In genomic region chr5:142818435-142819360, GRCm38 (mm10) we compare ENCODE assay signal across 8 mouse cellular contexts. TPM values are rescaled to one million over a fixed set of nuclear protein-coding genes. Genes with fewer than 3 reads are reported as not detected.
DNase-seq lines count a peak whose midpoint lies in the region; ATAC-seq and TF ChIP-seq lines count a peak whose summit lies in the region.

No protein-coding gene starts in this region.

- no peaks in the 10 kb centered on the region for H3K27me3 ChIP-seq in limb, embryonic 13.5 days
- no peaks in the 10 kb centered on the region for H3K27me3 ChIP-seq in midbrain, embryonic 15.5 days (replicated peaks)
- no peaks in the 10 kb centered on the region for H3K27me3 ChIP-seq in stomach, embryonic 15.5 days (replicated peaks)

- peaks cover 15% of the 10 kb centered on the region for H3K36me3 ChIP-seq in limb, embryonic 13.5 days
- no peaks in the 10 kb centered on the region for H3K36me3 ChIP-seq in midbrain, embryonic 15.5 days (replicated peaks)
- no peaks in the 10 kb centered on the region for H3K36me3 ChIP-seq in stomach, embryonic 15.5 days

- TF ChIP-seq CTCF in cortical plate, adult 2 months (IDR thresholded peaks at IDR 0.05; ENCODE audit: extremely low read depth, insufficient read depth, low read length), result no peak

- WGBS in limb, embryonic 13.5 days, result under 1% methylated on average over 43 of the region's 43 CpGs
- under 1% methylated on average over 43 of the region's 43 CpGs for WGBS in midbrain, embryonic 15.5 days
- under 1% methylated on average over 43 of the region's 43 CpGs for WGBS in stomach, embryonic 15.5 days

- no peak for TF ChIP-seq POLR2A in cortical plate, adult 2 months (IDR thresholded peaks at IDR 0.05; ENCODE audit: extremely low read depth, insufficient read depth, low read length)

- peaks cover under 1% of the 10 kb centered on the region; the same call in 1 of the 2 replicates for H3K4me1 ChIP-seq in cortical plate, adult 2 months (ENCODE audit: control insufficient read depth, insufficient read depth, low read length)
- peaks cover 8% of the 10 kb centered on the region for H3K4me1 ChIP-seq in limb, embryonic 13.5 days
- peaks cover 15% of the 10 kb centered on the region for H3K4me1 ChIP-seq in midbrain, embryonic 15.5 days
- H3K4me1 ChIP-seq in stomach, embryonic 15.5 days, result peaks cover 10% of the 10 kb centered on the region

- H3K4me3 ChIP-seq in cortical plate, adult 2 months (ENCODE audit: insufficient read depth, low read length), result peak overlapping the region; percentile 95
- H3K4me3 ChIP-seq in limb, embryonic 13.5 days, result peak overlapping the region; percentile 92
- peak overlapping the region; percentile 77 for H3K4me3 ChIP-seq in midbrain, embryonic 15.5 days
- H3K4me3 ChIP-seq in stomach, embryonic 15.5 days (replicated peaks), result peak overlapping the region; percentile 66

- DNase-seq in layer of hippocampus, adult 11-12 months (ENCODE audit: low spot score), result peak; percentile 67
- DNase-seq in layer of hippocampus, adult 9-10 months (ENCODE audit: low spot score), result no peak
- DNase-seq in heart, adult 18-20 months, result peak; percentile 85 to 88
- peak; percentile 92 for DNase-seq in kidney, adult 11 months

- ATAC-seq in limb, embryonic 13.5 days (ENCODE audit: low FRiP score, low read depth), result peak; percentile 4; the same call in 1 of the 2 replicates
- peak; percentile 24; the same call in 1 of the 2 replicates for ATAC-seq in midbrain, embryonic 15.5 days (replicated peaks)
- no peak for ATAC-seq in stomach, embryonic 15.5 days (ENCODE audit: insufficient read depth, low FRiP score, low read depth)

- H3K9me3 ChIP-seq in limb, embryonic 13.5 days, result no peaks in the 10 kb centered on the region
- H3K9me3 ChIP-seq in midbrain, embryonic 15.5 days, result no peaks in the 10 kb centered on the region
- H3K9me3 ChIP-seq in stomach, embryonic 15.5 days, result no peaks in the 10 kb centered on the region

- H3K4me2 ChIP-seq in limb, embryonic 13.5 days (replicated peaks), result peak overlapping the region; percentile 93
- peak overlapping the region; percentile 93 for H3K4me2 ChIP-seq in midbrain, embryonic 15.5 days
- peak overlapping the region; percentile 79 for H3K4me2 ChIP-seq in stomach, embryonic 15.5 days

- peak overlapping the region; percentile 100 for H3K27ac ChIP-seq in cortical plate, adult 2 months (ENCODE audit: insufficient read depth, low read length)
- peak overlapping the region; percentile 100 for H3K27ac ChIP-seq in limb, embryonic 13.5 days
- H3K27ac ChIP-seq in midbrain, embryonic 15.5 days, result peak overlapping the region; percentile 99
- peak overlapping the region; percentile 100 for H3K27ac ChIP-seq in stomach, embryonic 15.5 days

- peak overlapping the region; percentile 98 for H3K9ac ChIP-seq in limb, embryonic 13.5 days
- H3K9ac ChIP-seq in midbrain, embryonic 15.5 days, result peak overlapping the region; percentile 86
- H3K9ac ChIP-seq in stomach, embryonic 15.5 days, result peak overlapping the region; percentile 91

RNA-seq across cellular contexts. Expression of gene Tnrc18, which starts 1.2 kb away (rescaled TPM):
- polyA plus RNA-seq in cortical plate, adult 2 months (2012; rRNA removed), result 29.6 and 31.7 TPM in 2 replicates
- 10 to 100 TPM; 39.2 to 48.2 TPM for total RNA-seq in heart, adult 18-20 months (2021)
- polyA plus RNA-seq in limb, embryonic 13.5 days (2015; fragmentation: Nextera tagmentation; extraction: Ambion mirVana), result 37.4 and 37.7 TPM in 2 replicates
- 36.3 and 38.6 TPM in 2 replicates for polyA plus RNA-seq in midbrain, embryonic 15.5 days (2015; fragmentation: Nextera tagmentation; extraction: Ambion mirVana)
- 29.5 and 32.4 TPM in 2 replicates for polyA plus RNA-seq in stomach, embryonic 15.5 days (2015; fragmentation: Nextera tagmentation; extraction: Ambion mirVana)
